Comparison of ENCODE assay signal across 24 mouse cellular contexts in the genomic region with DNA sequence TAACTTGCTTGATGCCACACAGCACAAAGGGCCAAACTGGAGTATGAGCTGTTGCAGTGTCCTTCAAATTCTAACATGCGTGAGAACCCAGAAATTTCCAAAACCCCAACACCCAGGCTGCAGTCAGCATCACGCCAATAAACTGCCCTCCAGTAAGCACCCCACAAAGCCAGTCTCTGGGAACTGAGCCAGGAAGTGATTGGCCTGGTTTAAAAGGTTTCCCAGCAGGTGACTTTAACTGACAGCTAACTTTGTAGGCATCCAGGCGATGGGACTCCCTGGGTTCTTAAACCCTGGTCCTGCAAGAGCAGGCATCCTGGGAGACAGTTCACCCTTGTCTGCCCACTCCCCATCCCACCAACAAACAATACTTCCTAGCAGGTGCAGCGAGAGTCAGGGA. TPM values are rescaled to one million over a fixed set of nuclear protein-coding genes. Genes with fewer than 3 reads are reported as not detected.
DNase-seq lines count a peak whose midpoint lies in the region; ATAC-seq and TF ChIP-seq lines count a peak whose summit lies in the region.
"Had no signal": no experiment of that assay in that cellular context is flagged by ENCODE, and none has a peak within 500 bp of the region (broad histone marks: within the 10 kb centered on the region; RNA-seq: fewer than 3 reads in every experiment).

No protein-coding gene starts in this region.

- WGBS in forebrain, embryonic 14.5 days: 31% methylated on average over 4 of the region's 4 CpGs
- WGBS in forebrain, postnatal 0 days: 29% methylated on average over 4 of the region's 4 CpGs
- 39% methylated on average over 4 of the region's 4 CpGs for WGBS in midbrain, embryonic 14.5 days
- 63% methylated on average over 4 of the region's 4 CpGs for WGBS in midbrain, embryonic 10.5 days

- H3K27ac ChIP-seq in forebrain, embryonic 14.5 days (ENCODE audit: low read depth, low read length): no peak overlapping the region
- no peak overlapping the region for H3K27ac ChIP-seq in forebrain, postnatal 0 days (ENCODE audit: low read depth, low read length)
- no peak overlapping the region for H3K27ac ChIP-seq in midbrain, embryonic 14.5 days (replicated peaks; ENCODE audit: low read depth, low read length)
- H3K27ac ChIP-seq in midbrain, embryonic 10.5 days (replicated peaks): no peak overlapping the region
- no peak overlapping the region for H3K27ac ChIP-seq in left cerebral cortex, adult 2 months
- H3K27ac ChIP-seq: embryonic facial prominence, embryonic 13.5 days; forebrain, embryonic 10.5 days; forebrain, embryonic 13.5 days; heart, embryonic 15.5 days; hindbrain, embryonic 10.5 days; hindbrain, embryonic 14.5 days had no signal

- no peaks in the 10 kb centered on the region for H3K9me3 ChIP-seq in forebrain, embryonic 14.5 days (replicated peaks; ENCODE audit: control insufficient read depth, low read length)
- H3K9me3 ChIP-seq in forebrain, postnatal 0 days (ENCODE audit: low read length): no peaks in the 10 kb centered on the region
- peaks cover 3% of the 10 kb centered on the region; the same call in 1 of the 2 replicates for H3K9me3 ChIP-seq in midbrain, embryonic 14.5 days (ENCODE audit: control insufficient read depth, low read length)
- peaks cover 11% of the 10 kb centered on the region for H3K9me3 ChIP-seq in midbrain, embryonic 10.5 days (replicated peaks)
- H3K9me3 ChIP-seq: heart, embryonic 15.5 days had no signal

- no peak overlapping the region for H3K4me3 ChIP-seq in forebrain, embryonic 14.5 days (ENCODE audit: low read depth, low read length)
- H3K4me3 ChIP-seq in forebrain, postnatal 0 days (ENCODE audit: low read depth, low read length): no peak overlapping the region
- no peak overlapping the region for H3K4me3 ChIP-seq in midbrain, embryonic 14.5 days (replicated peaks; ENCODE audit: low read depth, low read length)
- no peak overlapping the region for H3K4me3 ChIP-seq in midbrain, embryonic 10.5 days
- H3K4me3 ChIP-seq in left cerebral cortex, adult 2 months: no peak overlapping the region
- H3K4me3 ChIP-seq: embryonic facial prominence, embryonic 13.5 days; forebrain, embryonic 10.5 days; forebrain, embryonic 13.5 days; heart, embryonic 12.5 days; heart, embryonic 15.5 days; hindbrain, embryonic 10.5 days had no signal

- TF ChIP-seq POLR2A in brain, embryonic 14.5 days (IDR thresholded peaks at IDR 0.05; ENCODE audit: borderline replicate concordance, extremely low read depth, insufficient read depth, insufficient read length, poor library complexity, severe bottlenecking): no peak

- peak; percentile 16 for DNase-seq in forebrain, embryonic 14.5 days (ENCODE audit: low spot score)
- no peak for DNase-seq in forebrain, postnatal 0 days
- DNase-seq in midbrain, embryonic 14.5 days: peak; percentile 27
- no peak for DNase-seq in midbrain, embryonic 10.5 days (ENCODE audit: low spot score)
- DNase-seq in Patski (ENCODE audit: low read depth, low spot score): peak; percentile 97
- peak; percentile 50 for DNase-seq in brain, embryonic 14.5 days (ENCODE audit: low read depth)
- no peak for DNase-seq in layer of hippocampus, postnatal 36 days
- DNase-seq in left cerebral cortex, adult 2 months (ENCODE audit: extremely low spot score in 1 of 2, low spot score in 2 of 2): no peak
- DNase-seq: cerebellum, adult 11-12 months; cerebellum, adult 8-10 months; gastrocnemius, postnatal 25 days; heart, adult 18-20 months; heart, postnatal 10 days; heart, postnatal 36 days had no signal

- ATAC-seq in forebrain, embryonic 14.5 days: no peak
- ATAC-seq in forebrain, postnatal 0 days: no peak
- ATAC-seq in midbrain, embryonic 14.5 days (ENCODE audit: low FRiP score, low TSS enrichment): no peak
- no peak for ATAC-seq in Patski
- ATAC-seq: forebrain, embryonic 13.5 days had no signal

- in situ Hi-C loops in Patski (cut with MboI; ENCODE audit: low pct_unique_long_range_greater_than_20kb): no loop called here

- CTCF ChIA-PET in Patski (lab: Charles Lee): no interaction called here

- intact Hi-C loops in left cerebral cortex, adult 2 months (cut with DNase I): no loop called here

- H3K4me1 ChIP-seq in forebrain, embryonic 14.5 days (ENCODE audit: control insufficient read depth, insufficient read depth, low read length): no peaks in the 10 kb centered on the region
- H3K4me1 ChIP-seq in forebrain, postnatal 0 days (ENCODE audit: insufficient read depth): no peaks in the 10 kb centered on the region
- no peaks in the 10 kb centered on the region for H3K4me1 ChIP-seq in midbrain, embryonic 14.5 days (ENCODE audit: control insufficient read depth, insufficient read depth, low read length)
- 0 out of 2 replicates have a peak, but pooled peaks cover 2% of the 10 kb centered on the region for H3K4me1 ChIP-seq in midbrain, embryonic 10.5 days
- H3K4me1 ChIP-seq: forebrain, embryonic 13.5 days had no signal

- H3K27me3 ChIP-seq in forebrain, embryonic 14.5 days (replicated peaks; ENCODE audit: control insufficient read depth, insufficient read depth, low read length): no peaks in the 10 kb centered on the region
- no peaks in the 10 kb centered on the region for H3K27me3 ChIP-seq in forebrain, postnatal 0 days (ENCODE audit: insufficient read depth, low read length)
- no peaks in the 10 kb centered on the region for H3K27me3 ChIP-seq in midbrain, embryonic 14.5 days (ENCODE audit: control insufficient read depth, insufficient read depth, low read length)
- no peaks in the 10 kb centered on the region for H3K27me3 ChIP-seq in midbrain, embryonic 10.5 days (ENCODE audit: low read depth, poor library complexity, severe bottlenecking)
- no peaks in the 10 kb centered on the region for H3K27me3 ChIP-seq in Patski
- H3K27me3 ChIP-seq: embryonic facial prominence, embryonic 13.5 days; forebrain, embryonic 13.5 days; heart, embryonic 12.5 days; heart, embryonic 15.5 days had no signal

- POLR2A ChIA-PET in Patski (lab: Charles Lee): no interaction called here

- H3K4me2 ChIP-seq in forebrain, embryonic 14.5 days (ENCODE audit: low read length): no peak overlapping the region
- H3K4me2 ChIP-seq in forebrain, postnatal 0 days (ENCODE audit: low read depth): no peak overlapping the region
- no peak overlapping the region for H3K4me2 ChIP-seq in midbrain, embryonic 14.5 days (ENCODE audit: low read length)
- H3K4me2 ChIP-seq: embryonic facial prominence, embryonic 13.5 days; forebrain, embryonic 13.5 days; heart, embryonic 12.5 days; heart, embryonic 15.5 days; hindbrain, embryonic 14.5 days had no signal

- H3K36me3 ChIP-seq in forebrain, embryonic 14.5 days (ENCODE audit: control insufficient read depth, insufficient read depth, low read length): no peaks in the 10 kb centered on the region
- H3K36me3 ChIP-seq in forebrain, postnatal 0 days (ENCODE audit: insufficient read depth): no peaks in the 10 kb centered on the region
- no peaks in the 10 kb centered on the region for H3K36me3 ChIP-seq in midbrain, embryonic 14.5 days (ENCODE audit: control insufficient read depth, insufficient read depth, low read length)
- no peaks in the 10 kb centered on the region for H3K36me3 ChIP-seq in midbrain, embryonic 10.5 days
- H3K36me3 ChIP-seq: embryonic facial prominence, embryonic 13.5 days; forebrain, embryonic 10.5 days; heart, embryonic 12.5 days; heart, embryonic 15.5 days; hindbrain, embryonic 10.5 days had no signal

- no peak overlapping the region for H3K9ac ChIP-seq in forebrain, embryonic 14.5 days (ENCODE audit: low read length)
- no peak overlapping the region for H3K9ac ChIP-seq in forebrain, postnatal 0 days
- no peak overlapping the region for H3K9ac ChIP-seq in midbrain, embryonic 14.5 days (replicated peaks; ENCODE audit: low read length)
- H3K9ac ChIP-seq: embryonic facial prominence, embryonic 13.5 days; forebrain, embryonic 13.5 days; heart, embryonic 12.5 days; heart, embryonic 15.5 days; hindbrain, embryonic 14.5 days had no signal

- no peak for TF ChIP-seq CTCF in forebrain, postnatal 0 days (IDR thresholded peaks at IDR 0.05; ENCODE audit: low read depth)
- no peak for TF ChIP-seq CTCF in Patski (IDR thresholded peaks at IDR 0.05)
- no peak for TF ChIP-seq CTCF in brain, embryonic 14.5 days (IDR thresholded peaks at IDR 0.05; ENCODE audit: borderline replicate concordance, extremely low read depth, insufficient read depth, insufficient read length)
- no peak for TF ChIP-seq CTCF in left cerebral cortex, adult 2 months (IDR thresholded peaks at IDR 0.05)

RNA-seq across cellular contexts. Expression of a gene that starts 44.0 kb away (rescaled TPM):
- 1.4 and 1.7 TPM in 2 replicates for polyA plus RNA-seq in forebrain, embryonic 14.5 days (2014; fragmentation: Nextera tagmentation; extraction: Ambion mirVana)
- total RNA-seq in forebrain, postnatal 0 days (2014; rRNA removed): 14.6 and 15.1 TPM in 2 replicates
- 4.3 and 6.1 TPM in 2 replicates for polyA plus RNA-seq in forebrain, postnatal 0 days (2015; fragmentation: Nextera tagmentation; extraction: Ambion mirVana)
- 3.4 and 5.3 TPM in 2 replicates for polyA plus RNA-seq in midbrain, embryonic 14.5 days (2014; fragmentation: Nextera tagmentation; extraction: Ambion mirVana)
- 1.4 TPM in 2 replicates for polyA plus RNA-seq in midbrain, embryonic 10.5 days (2016; fragmentation: Nextera tagmentation; extraction: Ambion mirVana)
- polyA plus RNA-seq in Patski (2021): 0.39 TPM
- polyA plus RNA-seq in brain, embryonic 14.5 days (2012; rRNA removed): 3.1 and 8.3 TPM in 2 replicates
- 10 to 100 TPM; 21.5 to 23.4 TPM for total RNA-seq in layer of hippocampus, postnatal 36 days (2021)
- total RNA-seq in left cerebral cortex, adult 2 months (2021): 10 to 100 TPM; 47.0 to 51.3 TPM
- total RNA-seq: common myeloid progenitor, adult 5-6 weeks; MEL had no signal
- polyA plus RNA-seq: CD4-positive, CD25-positive, alpha-beta regulatory T cell, adult 4 months had no signal

RNA-seq across cellular contexts. Expression of a gene that starts 59.2 kb away (rescaled TPM):
- 6.8 and 8.2 TPM in 2 replicates for polyA plus RNA-seq in forebrain, embryonic 14.5 days (2014; fragmentation: Nextera tagmentation; extraction: Ambion mirVana)
- total RNA-seq in forebrain, postnatal 0 days (2014; rRNA removed): 8.4 and 15.6 TPM in 2 replicates
- polyA plus RNA-seq in forebrain, postnatal 0 days (2015; fragmentation: Nextera tagmentation; extraction: Ambion mirVana): 3.2 and 4.2 TPM in 2 replicates
- 7.2 and 10.7 TPM in 2 replicates for polyA plus RNA-seq in midbrain, embryonic 14.5 days (2014; fragmentation: Nextera tagmentation; extraction: Ambion mirVana)
- 8.6 and 9.4 TPM in 2 replicates for polyA plus RNA-seq in midbrain, embryonic 10.5 days (2016; fragmentation: Nextera tagmentation; extraction: Ambion mirVana)
- 12.8 TPM for polyA plus RNA-seq in Patski (2021)
- 10.5 and 11.1 TPM in 2 replicates for polyA plus RNA-seq in brain, embryonic 14.5 days (2012; rRNA removed)
- 10 to 100 TPM; 10.1 to 10.6 TPM for total RNA-seq in layer of hippocampus, postnatal 36 days (2021)
- 10 to 100 TPM; 10.9 to 11.7 TPM for total RNA-seq in left cerebral cortex, adult 2 months (2021)

Comparison
In these comparisons a context has a peak if more than half of its experiments do, and no peak if none do; other contexts are left out.
1. DNase-seq: peak in forebrain, embryonic 14.5 days (single experiment), midbrain, embryonic 14.5 days (single experiment), Patski (single experiment) and brain, embryonic 14.5 days (single experiment); none in forebrain, postnatal 0 days (single experiment), midbrain, embryonic 10.5 days (single experiment), layer of hippocampus, postnatal 36 days (0 of 2) and left cerebral cortex, adult 2 months (0 of 2).